Mouse (Mus musculus) left cerebral cortex, adult 9 months (tissue): Measurements from ENCODE around the gene Egfr.

Experiments used
- DNase-seq, 2 experiments: peaks; one replicate each; pipeline ENCODE4 v3.0.0; 2022; ENCODE audit warnings: low spot score in 2 of 2

Egfr gene

DNA sequence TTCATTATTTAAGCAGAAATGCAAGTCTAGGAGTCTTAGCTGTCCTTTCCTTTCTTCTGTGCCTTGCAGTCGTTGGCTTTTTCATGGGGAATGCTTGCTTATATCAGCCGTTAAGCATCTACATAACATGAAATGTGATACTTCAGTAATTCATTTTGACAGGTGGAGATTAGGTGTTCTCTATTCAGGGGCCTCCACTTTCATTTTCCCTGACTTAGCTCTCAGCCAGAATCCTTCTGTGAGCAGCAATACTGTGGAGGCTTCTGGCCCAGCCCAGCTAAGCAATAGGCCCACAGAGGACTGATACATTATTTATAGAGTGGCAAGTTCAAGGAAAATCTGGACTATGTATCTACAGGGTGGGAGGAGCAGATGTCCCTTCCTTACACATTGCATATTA, 25.0 kb downstream of the Egfr start:
- DNase-seq, result no peak

DNA sequence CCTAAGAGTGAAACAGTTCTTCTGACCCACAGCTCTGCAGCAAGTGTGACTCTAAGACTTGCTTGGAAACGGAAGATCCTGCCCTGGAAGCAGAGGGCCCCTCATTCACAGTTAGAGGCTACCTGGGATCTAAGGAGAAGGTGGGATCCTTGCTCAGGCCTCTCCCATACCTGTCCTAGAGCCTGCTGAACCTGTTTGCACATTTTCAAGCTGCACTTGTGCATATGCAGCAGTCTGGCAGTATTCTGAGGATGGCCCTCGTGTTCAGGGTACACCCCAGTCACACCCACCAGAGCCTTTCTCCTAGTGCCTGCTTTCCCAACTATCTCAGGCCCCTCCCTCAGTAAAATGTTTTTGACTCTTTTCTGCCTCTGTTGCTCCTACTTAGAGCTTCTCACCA, 29.6 kb downstream of the Egfr start:
- no peak for DNase-seq

- no peak for DNase-seq
These were observed 32.1 kb downstream of the Egfr start for GRCm38 (mm10) chr11:16783926-16784659.

DNA sequence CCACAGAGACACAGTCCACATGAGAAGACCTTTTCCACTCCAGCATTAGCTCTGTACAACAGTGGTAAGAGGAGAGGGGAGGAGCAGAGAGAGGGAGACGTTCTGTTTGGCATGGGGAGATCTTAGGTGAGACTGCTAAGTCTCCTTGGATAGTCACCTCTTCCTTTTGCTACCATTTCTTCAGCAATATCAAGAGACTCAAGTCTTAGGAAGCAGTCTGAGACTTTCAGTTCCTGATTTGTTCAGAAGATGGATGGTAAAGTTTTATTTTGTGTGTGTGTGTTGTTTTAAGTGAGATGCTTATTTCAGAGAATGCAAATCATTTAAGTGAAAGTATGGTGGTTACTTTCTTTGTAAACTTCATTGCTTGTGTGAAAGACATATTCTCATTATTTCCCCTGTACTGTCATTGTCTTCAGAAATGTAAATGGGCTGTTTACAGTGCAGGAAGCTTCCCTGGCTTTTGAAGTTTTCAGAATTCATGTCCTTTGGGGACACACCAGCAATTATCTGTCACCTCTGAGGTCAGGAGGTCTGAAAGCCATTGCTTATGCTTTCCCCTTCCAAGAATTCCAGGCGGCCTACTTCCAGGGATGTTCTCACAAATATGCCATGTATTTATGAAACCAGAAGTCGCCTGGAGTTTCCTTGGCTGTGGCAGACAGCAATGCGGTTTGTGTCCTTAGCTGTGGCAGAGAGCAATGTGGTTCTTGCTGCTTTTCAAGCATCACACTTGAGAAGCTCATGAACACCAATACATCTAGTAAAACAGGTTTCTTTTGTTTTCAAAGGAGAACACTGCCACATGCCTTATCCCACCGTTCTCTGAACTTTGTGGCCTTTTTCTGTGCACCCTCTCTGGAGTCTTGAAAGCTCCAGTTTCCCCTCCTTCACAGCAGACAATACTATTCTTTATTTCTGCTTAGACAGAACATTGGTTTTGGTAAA, 40.9 kb downstream of the Egfr start:
- DNase-seq, result no peak

- DNase-seq, result no peak
These were observed 43.0 kb downstream of the Egfr start for GRCm38 (mm10) chr11:16795012-16795411.

DNA sequence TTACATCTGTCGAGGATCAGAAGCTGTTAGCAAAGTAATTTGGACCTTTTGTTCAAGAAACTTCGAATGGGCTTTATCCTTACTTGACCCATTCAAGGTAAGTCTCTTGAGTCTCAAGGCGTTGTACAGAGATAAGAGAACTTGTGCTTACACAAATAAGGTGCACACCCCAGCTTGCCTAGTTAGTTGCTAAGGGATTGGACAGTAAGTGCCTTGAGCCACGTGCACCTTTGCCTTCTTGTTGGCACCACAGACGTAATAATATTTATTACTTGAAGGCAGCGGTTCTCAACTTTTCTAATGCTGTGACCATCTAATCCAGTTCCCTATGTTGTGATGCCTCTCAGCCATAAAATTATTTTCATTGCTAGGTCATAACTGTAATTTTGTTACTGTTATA, 43.5 kb downstream of the Egfr start:
- no peak for DNase-seq

GRCm38 (mm10) chr11:16797456-16797855, 45.5 kb downstream of the Egfr start:
- no peak for DNase-seq

- DNase-seq, result peak in 1 of 2 experiments; percentile 33
These were observed 46.1 kb downstream of the Egfr start for GRCm38 (mm10) chr11:16798136-16798535.

DNA sequence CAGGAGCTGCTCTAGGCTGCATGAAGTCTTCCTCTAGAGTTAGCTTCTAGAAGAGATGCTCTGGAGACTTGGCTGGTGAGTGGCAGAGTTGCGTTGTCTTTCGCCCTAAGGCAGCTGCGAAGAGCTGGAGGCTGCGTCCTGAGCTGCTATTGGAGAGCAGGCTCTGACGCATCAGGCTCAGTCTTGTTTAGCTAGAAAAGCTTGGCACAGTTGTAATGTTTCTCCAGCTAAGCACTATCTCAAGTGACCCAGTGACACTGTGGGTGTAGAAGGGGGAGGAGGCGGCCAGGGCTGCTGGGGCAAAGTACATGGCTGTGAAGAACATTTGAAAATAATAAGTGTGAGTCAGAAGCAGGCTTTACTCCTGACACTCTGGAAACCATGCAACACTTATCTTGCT, 48.5 kb downstream of the Egfr start:
- no peak for DNase-seq

GRCm38 (mm10) chr11:16802668-16803067, 50.7 kb downstream of the Egfr start:
- DNase-seq, result peak in 1 of 2 experiments; percentile 69

GRCm38 (mm10) chr11:16804016-16804415, 52.0 kb downstream of the Egfr start:
- DNase-seq, result no peak

DNA sequence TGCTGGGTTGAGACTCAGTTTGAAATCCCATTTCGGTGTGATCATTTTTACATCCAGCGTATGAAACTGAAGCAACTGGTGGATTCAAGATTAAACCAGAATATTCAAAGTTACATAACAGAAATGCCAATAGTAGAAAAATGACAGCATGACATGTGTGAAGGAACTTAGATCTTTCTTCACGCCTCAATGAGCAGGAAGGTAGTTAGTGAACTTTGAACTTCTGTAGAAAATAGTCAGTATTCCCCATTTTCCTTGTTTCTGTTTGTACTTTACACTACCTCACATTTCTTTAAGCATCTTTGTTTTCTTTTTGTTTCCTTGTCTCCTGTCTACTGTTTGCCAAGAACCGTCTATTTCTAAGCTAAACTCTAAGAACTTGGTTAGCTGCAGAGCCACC, 53.9 kb downstream of the Egfr start:
- DNase-seq, result no peak

DNA sequence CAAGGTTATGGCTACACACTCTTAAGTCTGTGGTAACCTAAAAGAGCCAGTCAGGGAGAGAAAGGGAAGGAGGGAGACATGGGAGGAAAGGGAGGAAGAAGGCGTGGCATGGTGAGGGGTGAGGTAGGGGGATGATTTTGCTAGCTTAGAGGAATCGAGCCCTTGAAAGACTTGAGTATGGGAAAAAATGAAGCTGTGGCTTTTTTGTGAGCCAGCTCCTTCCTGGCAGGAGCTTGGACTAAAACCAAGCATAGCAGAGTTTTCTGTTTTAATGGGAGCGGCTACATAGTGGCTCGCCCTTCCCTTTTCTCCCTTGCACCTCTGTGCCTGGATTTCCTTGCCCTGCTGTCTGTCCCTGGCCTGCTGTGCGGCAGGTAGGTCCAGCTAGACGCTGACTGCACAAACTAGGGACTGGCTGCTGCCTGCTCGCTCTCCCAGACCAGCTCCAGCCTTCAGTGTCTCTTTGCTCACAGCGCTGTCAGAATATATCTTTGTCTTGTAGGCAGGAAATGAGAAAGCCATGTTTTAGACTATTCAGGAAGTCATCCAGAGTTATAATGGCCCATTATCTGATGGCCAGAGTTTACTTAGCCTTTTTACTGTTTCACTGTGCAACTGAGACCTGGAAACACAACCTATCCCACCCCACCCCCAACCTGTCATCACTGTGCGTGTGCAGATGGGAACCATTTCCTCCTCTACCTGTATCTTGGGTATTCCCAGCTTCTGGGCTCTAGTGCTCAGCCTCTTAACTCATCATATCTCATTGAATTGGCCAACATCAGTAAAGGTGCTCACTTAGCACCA, 57.4 kb downstream of the Egfr start:
- DNase-seq, result no peak

- no peak for DNase-seq
These were observed 58.1 kb downstream of the Egfr start for GRCm38 (mm10) chr11:16810086-16810485.

DNA sequence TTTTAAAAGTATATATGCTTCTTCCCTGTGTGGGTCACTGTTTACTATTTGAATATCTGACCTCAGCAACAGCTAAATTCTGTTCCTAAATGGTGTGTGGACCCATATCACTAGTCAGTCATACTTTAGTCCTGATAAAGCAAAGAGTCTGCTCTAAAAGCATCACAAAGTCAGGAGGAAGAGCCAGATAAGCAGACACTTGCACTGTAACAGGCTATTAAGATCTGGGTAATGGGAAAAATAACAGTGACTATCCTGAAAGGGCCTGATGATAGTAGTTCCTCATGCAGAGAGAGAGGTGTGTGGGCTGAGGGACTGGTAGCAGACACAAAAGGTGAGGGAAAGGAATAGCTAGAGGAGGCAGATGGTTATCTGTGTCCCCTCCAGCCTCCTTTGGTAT, 61.3 kb downstream of the Egfr start:
- no peak for DNase-seq

DNA sequence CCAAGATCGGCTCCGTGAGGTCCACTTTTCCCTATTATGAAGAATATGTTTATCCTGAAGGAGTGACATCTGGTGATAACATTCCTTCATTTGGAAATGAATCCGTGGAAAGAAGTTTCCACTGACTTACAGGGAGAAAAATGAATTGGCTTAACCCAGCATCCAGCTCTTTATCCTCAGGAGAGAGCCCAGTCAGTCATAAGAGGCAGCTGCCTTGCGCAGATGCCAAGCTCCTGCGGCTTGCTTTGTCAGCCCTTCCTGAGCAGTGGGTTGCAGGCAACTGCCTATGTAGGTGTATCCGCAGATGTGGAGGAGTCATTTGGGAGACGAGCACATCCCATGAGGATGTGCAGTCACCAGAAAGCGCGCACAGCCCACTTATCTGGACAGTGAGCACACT, 64.4 kb downstream of the Egfr start:
- no peak for DNase-seq

DNA sequence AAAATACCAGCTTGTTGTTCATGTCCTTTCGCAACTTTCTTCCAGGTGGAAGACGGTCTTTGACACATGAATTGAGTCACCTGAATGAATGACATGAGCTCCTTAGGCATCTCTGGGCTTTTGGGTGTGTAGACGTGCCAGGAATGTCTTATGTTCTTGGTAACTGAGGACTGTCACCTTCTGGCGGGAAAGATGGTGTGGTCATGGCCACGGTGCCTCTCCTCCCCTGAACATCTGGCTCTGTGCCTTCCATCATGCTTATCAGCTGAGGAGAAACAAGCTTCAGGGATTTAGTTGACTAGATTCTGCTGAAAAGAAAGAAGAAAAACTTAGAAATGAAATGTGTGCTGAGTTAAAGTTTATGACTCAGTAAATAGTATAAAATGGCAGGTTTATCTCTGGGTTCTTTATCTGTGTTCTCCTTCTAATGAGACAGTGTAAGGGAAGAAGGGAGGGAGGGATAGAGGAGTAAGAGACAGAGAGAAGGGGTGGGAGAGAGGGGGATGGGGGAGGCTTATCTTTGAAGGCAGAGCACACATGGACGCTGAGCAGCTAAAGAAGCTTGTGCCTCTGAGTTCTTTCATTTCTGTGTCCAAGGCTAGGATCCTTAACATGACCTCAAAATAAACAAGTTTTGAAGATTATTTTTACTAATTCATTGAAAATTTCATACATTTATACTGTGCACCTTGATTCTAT, 65.5 kb downstream of the Egfr start:
- no peak for DNase-seq

GRCm38 (mm10) chr11:16819424-16819823, 67.4 kb downstream of the Egfr start:
- DNase-seq, result no peak

GRCm38 (mm10) chr11:16820138-16820537, 68.1 kb downstream of the Egfr start:
- DNase-seq, result no peak

- DNase-seq, result no peak
These were observed 69.8 kb downstream of the Egfr start for GRCm38 (mm10) chr11:16821668-16822254.
